Mouse (Mus musculus): ENCODE results near the gene Pigs. TPM values are rescaled to one million over a fixed set of nuclear protein-coding genes. Genes with fewer than 3 reads are reported as not detected.
A peak's percentile ranks its signal among the peaks of the same experiment; 100 is the strongest.

The Pigs gene
- total RNA-seq, 2 experiments from 2014 or later = 24.6 to 26.7 TPM

GRCm38 (mm10) chr11:78333992-78334391, 5.8 kb downstream of the Pigs start:
- no peak for DNase-seq

- DNase-seq = no peak
These were observed 8.8 kb downstream of the Pigs start for GRCm38 (mm10) chr11:78337040-78337439.

- no peak for DNase-seq
These were observed 13.5 kb downstream of the Pigs start for GRCm38 (mm10) chr11:78341702-78342101.

GRCm38 (mm10) chr11:78343381-78344327, 15.4 kb downstream of the Pigs start, which contains the start of gene Unc119:
TSS of gene Unc119 (plus strand) at chr11:78343482.
- peak; percentile 81 for DNase-seq

- no peak for DNase-seq
These were observed 16.2 kb downstream of the Pigs start for GRCm38 (mm10) chr11:78344328-78344889.

GRCm38 (mm10) chr11:78344890-78345715, 16.9 kb downstream of the Pigs start:
- peak; percentile 73 to 86 for DNase-seq

GRCm38 (mm10) chr11:78345801-78346200, 17.6 kb downstream of the Pigs start:
- DNase-seq = peak in 1 of 2 experiments; percentile 50

- DNase-seq = peak in 1 of 2 experiments; percentile 20
These were observed 18.3 kb downstream of the Pigs start for GRCm38 (mm10) chr11:78346326-78347069.

- DNase-seq = peak; percentile 63 to 85
These were observed 19.0 kb downstream of the Pigs start for GRCm38 (mm10) chr11:78347070-78347754.

- DNase-seq = peak in 1 of 2 experiments; percentile 59
These were observed 19.7 kb downstream of the Pigs start for GRCm38 (mm10) chr11:78347908-78348307.

GRCm38 (mm10) chr11:78348474-78348873, 20.3 kb downstream of the Pigs start:
- no peak for DNase-seq

GRCm38 (mm10) chr11:78349441-78350358, 21.5 kb downstream of the Pigs start:
- DNase-seq = peak in 1 of 2 experiments; percentile 43

- DNase-seq = no peak
These were observed 24.9 kb downstream of the Pigs start for GRCm38 (mm10) chr11:78353081-78353480.

GRCm38 (mm10) chr11:78354905-78355304, 26.7 kb downstream of the Pigs start:
- DNase-seq = no peak

GRCm38 (mm10) chr11:78355471-78356238, 27.4 kb downstream of the Pigs start:
- peak; percentile 36 to 83 for DNase-seq

GRCm38 (mm10) chr11:78358330-78359007, 30.3 kb downstream of the Pigs start:
- DNase-seq = peak in 1 of 2 experiments; percentile 24

GRCm38 (mm10) chr11:78360125-78360788, 32.0 kb downstream of the Pigs start:
- peak; percentile 66 to 81 for DNase-seq

- DNase-seq = no peak
These were observed 32.5 kb downstream of the Pigs start for GRCm38 (mm10) chr11:78360789-78361131.
